Mouse (Mus musculus) heart, postnatal 0 days (tissue): ENCODE results near the gene Ndufv1. TPM values are rescaled to one million over a fixed set of nuclear protein-coding genes. Genes with fewer than 3 reads are reported as not detected.

Source experiments
- ATAC-seq: fragments of 200-750 bp; cut with Nextera tagmentation; 2 replicates; pipeline ENCODE4 v1.8.0; 2017; ENCODE audit warnings: low read depth, moderate number of reproducible peaks, moderate library complexity; ENCODE audit not compliant: insufficient read depth
- DNase-seq: peaks from one replicate; pipeline ENCODE4 v3.0.0-alpha.2; 2016; ENCODE audit warnings: low spot score
- H3K27ac ChIP-seq: fragments of 300-500 bp; sonication (generic); 2 replicates; pipeline ENCODE4 v1.5.1; 2014; ENCODE audit warnings: low read depth, mild to moderate bottlenecking
- H3K27me3 ChIP-seq: fragments of 300-500 bp; sonication (generic); 2 replicates; pipeline ENCODE4 v1.6.1; 2014; ENCODE audit warnings: low read length, mixed read lengths; ENCODE audit not compliant: control insufficient read depth, insufficient read depth
- H3K36me3 ChIP-seq: fragments of 300-500 bp; sonication (generic); replicated peaks from 2 replicates; pipeline ENCODE4 v1.6.1; 2014; ENCODE audit warnings: low read length, mixed read lengths; ENCODE audit not compliant: control insufficient read depth, insufficient read depth
- H3K4me1 ChIP-seq: fragments of 300-500 bp; sonication (generic); 2 replicates; pipeline ENCODE4 v1.6.1; 2014; ENCODE audit warnings: antibody characterized with exemption; ENCODE audit not compliant: control insufficient read depth, insufficient read depth
- H3K4me2 ChIP-seq: fragments of 300-500 bp; sonication (generic); 2 replicates; pipeline ENCODE4 v1.6.1; 2014; ENCODE audit warnings: low read depth, mild to moderate bottlenecking, low read length, moderate library complexity
- H3K4me3 ChIP-seq: fragments of 300-500 bp; sonication (generic); 2 replicates; pipeline ENCODE4 v1.5.1; 2014; ENCODE audit warnings: low read depth, low read length
- H3K9ac ChIP-seq: fragments of 300-500 bp; sonication (generic); replicated peaks from 2 replicates; pipeline ENCODE4 v1.6.1; 2014; ENCODE audit warnings: low read depth, low read length, mixed read lengths
- H3K9me3 ChIP-seq: fragments of 300-500 bp; sonication (generic); replicated peaks from 2 replicates; pipeline ENCODE4 v1.6.1; 2016; ENCODE audit warnings: low read length; ENCODE audit not compliant: control insufficient read depth
- CTCF ChIP-seq: IDR thresholded peaks from 2 replicates; pipeline ENCODE4 v1.5.1; 2016; ENCODE audit warnings: antibody characterized with exemption, control low read depth, low read depth
- EP300 ChIP-seq: IDR thresholded peaks from 2 replicates; pipeline ENCODE4 v1.6.1; 2016; ENCODE audit warnings: antibody characterized with exemption, low read depth
- WGBS: fragments of 180-500 bp; shearing (Covaris S2); extraction: QIAGEN DNeasy Blood & Tissue Kit; methylation state at CpG from one replicate; pipeline ENCODE4 v1.1.7; 2014; 5-methylcytosine and 5-hydroxymethylcytosine counted together
- polyA plus RNA-seq: library from polyadenylated mRNA; unstranded; fragments of >200 nt; fragmentation: Nextera tagmentation; extraction: Ambion mirVana; gene quantifications from 2 replicates; pipeline ENCODE4 v1.2.1, GENCODE M21; 2015
- total RNA-seq: library from RNA; depleted of rRNA; stranded (reverse); fragments of >200 nt; gene quantifications from 2 replicates; pipeline ENCODE4 v1.2.3, GENCODE M21; 2014; ENCODE audit warnings: low replicate concordance

The Ndufv1 gene
- total and polyA plus RNA-seq, 2 experiments from 2014 or later = 941 to 1,090 TPM

DNA sequence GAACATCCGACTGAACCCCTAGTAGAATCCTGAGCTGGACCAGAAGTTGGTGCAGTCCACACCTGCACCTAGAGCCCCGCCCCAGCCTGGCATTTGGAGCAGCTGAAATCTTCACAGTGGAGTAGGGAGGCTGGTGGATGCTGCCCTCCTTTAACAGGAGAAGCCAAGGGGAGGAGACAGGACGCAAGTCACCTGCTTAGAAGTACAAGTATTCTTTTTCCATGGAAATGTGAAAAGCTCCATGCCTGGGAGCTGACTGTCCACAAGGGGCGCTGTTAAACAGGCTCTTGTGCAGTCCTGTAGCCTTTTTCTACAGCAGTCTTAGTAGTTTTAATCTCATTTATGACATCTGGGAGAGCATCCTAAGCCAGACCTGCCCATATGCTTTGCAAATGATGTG, 23.9 kb downstream of the Ndufv1 start:
- ATAC-seq = no peak
- no peak for DNase-seq
- TF ChIP-seq CTCF (no peak; the same call in 1 of the 2 replicates), EP300 (no peak)
- Histone ChIP-seq H3K4me1 (peaks cover 24% of the 10 kb centered on the region), H3K9me3 (no peaks in the 10 kb centered on the region), H3K27ac (no peak overlapping the region), H3K9ac (no peak overlapping the region), H3K36me3 (no peaks in the 10 kb centered on the region), H3K4me3 (no peak overlapping the region), H3K4me2 (no peak overlapping the region), H3K27me3 (no peaks in the 10 kb centered on the region)
- 89% methylated on average over 4 of the region's 4 CpGs for WGBS

DNA sequence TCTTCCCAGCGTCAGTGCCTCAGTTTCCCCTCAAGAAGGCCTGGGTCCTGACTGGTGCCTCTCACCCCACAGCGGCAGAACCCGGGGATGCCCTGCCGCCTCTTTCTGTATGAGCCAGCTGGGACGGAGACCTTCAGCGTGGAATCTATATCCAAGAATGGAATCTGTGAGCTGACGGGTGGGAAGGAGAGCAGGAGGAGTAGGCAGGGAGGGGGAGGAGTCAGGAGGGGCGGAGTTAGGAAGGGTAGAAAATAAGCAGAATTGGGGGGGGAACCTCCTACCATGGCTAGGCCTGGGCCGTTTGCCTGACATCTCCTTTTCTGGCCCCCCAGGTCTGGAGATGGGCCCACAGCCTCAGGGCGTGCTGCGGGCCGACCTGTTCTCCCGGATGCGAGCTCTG, 24.5 kb downstream of the Ndufv1 start:
- Histone ChIP-seq H3K4me2 (no peak overlapping the region), H3K4me1 (peaks cover 24% of the 10 kb centered on the region), H3K9ac (no peak overlapping the region), H3K27ac (no peak overlapping the region), H3K27me3 (no peaks in the 10 kb centered on the region), H3K4me3 (no peak overlapping the region), H3K36me3 (no peaks in the 10 kb centered on the region), H3K9me3 (no peaks in the 10 kb centered on the region)
- WGBS = 78% methylated on average over 14 of the region's 14 CpGs
- TF ChIP-seq EP300 (no peak), CTCF (no peak)
- DNase-seq = no peak
- ATAC-seq = no peak

DNA sequence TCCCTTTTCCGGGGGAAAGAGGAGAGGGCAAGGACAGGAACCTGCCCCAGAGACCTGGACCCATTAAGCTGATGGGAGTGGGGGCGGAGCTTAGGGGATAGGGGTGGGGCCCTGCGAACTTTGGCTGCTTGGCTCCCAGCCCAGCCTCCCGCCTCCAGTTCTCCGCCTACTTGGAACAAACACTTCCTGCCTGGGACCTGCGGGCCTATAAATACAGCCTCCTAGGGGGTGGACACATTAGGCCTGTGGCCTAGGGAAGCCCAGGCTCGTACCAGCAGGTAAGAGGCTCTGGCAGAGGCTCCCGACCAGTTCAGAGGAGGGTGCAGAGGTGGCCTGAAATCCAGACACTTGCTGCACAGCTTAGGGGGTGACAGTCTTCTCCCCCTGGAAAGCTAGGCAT, 26.3 kb downstream of the Ndufv1 start, which contains the start of gene Acy3:
Gene Acy3, plus strand, starts transcription at position 237 of the 400 bp plus-strand sequence.
- Histone ChIP-seq H3K4me2 (peak within 1 kb of the TSS; percentile 37), H3K4me1 (peaks cover 24% of the 10 kb centered on the region), H3K27ac (peak within 1 kb of the TSS; percentile 80), H3K4me3 (no peak within 1 kb of the TSS), H3K36me3 (no peaks in the 10 kb centered on the region), H3K9me3 (no peaks in the 10 kb centered on the region), H3K27me3 (no peaks in the 10 kb centered on the region), H3K9ac (peak within 1 kb of the TSS; percentile 21; the same call in 1 of the 2 replicates)
- TF ChIP-seq EP300 (peak; percentile 54; the same call in 1 of the 2 replicates), CTCF (no peak)
- DNase-seq (peak; percentile 84), ATAC-seq (peak; percentile 84)
- WGBS = 10% methylated on average over 8 of the region's 8 CpGs

DNA sequence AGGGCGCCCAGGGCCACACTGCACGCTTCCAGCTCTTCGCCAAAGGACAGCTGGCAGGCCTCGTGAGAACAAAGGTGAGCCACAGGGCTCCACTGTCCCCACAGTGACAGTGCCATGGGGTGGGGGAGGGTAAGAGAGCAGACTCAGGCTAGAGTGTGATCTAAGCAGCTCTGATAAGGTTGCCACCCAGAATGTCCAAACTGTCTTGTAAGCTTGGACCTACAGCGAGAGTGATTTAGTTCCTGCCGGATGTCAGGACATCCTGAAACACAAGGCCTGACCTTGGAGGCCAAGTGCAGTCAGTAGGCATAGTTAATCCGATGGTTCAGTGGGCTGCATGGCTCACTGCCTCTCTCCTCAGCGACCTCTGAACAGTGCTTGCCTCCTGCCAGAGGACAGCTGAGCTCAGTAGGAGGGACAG, 27.3 kb downstream of the Ndufv1 start:
- H3K4me3 ChIP-seq = no peak overlapping the region
- peaks cover 24% of the 10 kb centered on the region for H3K4me1 ChIP-seq
- H3K9ac ChIP-seq = no peak overlapping the region
- WGBS = 18% methylated on average over 8 of the region's 8 CpGs
- H3K27ac ChIP-seq = peak overlapping the region; percentile 80
- H3K36me3 ChIP-seq = no peaks in the 10 kb centered on the region
- H3K27me3 ChIP-seq = no peaks in the 10 kb centered on the region
- ATAC-seq (peak; percentile 49), DNase-seq (peak; percentile 47)
- H3K9me3 ChIP-seq = no peaks in the 10 kb centered on the region
- H3K4me2 ChIP-seq = no peak overlapping the region
- TF ChIP-seq EP300 (no peak), CTCF (peak; percentile 1; the same call in 1 of the 2 replicates)

DNA sequence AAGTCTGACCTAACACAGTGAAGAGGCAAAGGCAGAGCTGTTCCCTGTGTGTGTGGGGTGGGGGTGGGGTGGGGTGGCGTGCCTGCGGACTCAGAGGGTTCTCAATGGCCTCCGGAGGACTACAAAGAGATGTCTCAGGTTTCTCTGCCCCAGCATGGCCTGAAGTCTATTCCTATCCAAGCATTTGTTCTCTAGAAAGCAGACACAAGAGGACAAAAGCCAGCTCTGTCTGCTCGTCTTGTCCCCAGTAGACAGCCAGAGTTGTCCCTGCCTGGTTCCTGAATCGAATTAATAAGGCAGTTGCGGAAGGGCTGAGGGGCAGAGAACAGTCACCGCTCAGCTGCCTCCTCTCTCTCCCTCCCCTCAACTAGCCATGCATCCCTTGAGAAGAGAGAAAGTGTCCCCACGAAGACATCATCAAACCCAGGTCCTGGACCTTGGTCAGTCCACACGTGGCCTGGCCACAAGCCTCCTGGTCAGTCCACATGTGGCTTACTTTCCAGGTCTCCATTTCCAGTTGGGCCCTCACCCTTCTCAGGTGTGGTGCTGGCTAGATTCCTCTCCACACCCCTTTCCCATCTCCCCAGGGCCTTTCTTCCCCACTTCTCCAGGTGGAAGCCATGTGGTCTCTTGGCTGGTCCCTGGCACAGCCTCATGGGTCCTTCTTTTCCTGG, 28.9 kb downstream of the Ndufv1 start:
- no peak overlapping the region for H3K9ac ChIP-seq
- TF ChIP-seq CTCF = no peak
- no peak for TF ChIP-seq EP300
- H3K4me3 ChIP-seq = no peak overlapping the region
- no peak for DNase-seq
- no peaks in the 10 kb centered on the region for H3K9me3 ChIP-seq
- no peaks in the 10 kb centered on the region for H3K36me3 ChIP-seq
- 53% methylated on average over 9 of the region's 9 CpGs for WGBS
- H3K27ac ChIP-seq = no peak overlapping the region
- H3K4me1 ChIP-seq = peaks cover 26% of the 10 kb centered on the region
- H3K27me3 ChIP-seq = no peaks in the 10 kb centered on the region
- H3K4me2 ChIP-seq = no peak overlapping the region
- ATAC-seq = no peak

DNA sequence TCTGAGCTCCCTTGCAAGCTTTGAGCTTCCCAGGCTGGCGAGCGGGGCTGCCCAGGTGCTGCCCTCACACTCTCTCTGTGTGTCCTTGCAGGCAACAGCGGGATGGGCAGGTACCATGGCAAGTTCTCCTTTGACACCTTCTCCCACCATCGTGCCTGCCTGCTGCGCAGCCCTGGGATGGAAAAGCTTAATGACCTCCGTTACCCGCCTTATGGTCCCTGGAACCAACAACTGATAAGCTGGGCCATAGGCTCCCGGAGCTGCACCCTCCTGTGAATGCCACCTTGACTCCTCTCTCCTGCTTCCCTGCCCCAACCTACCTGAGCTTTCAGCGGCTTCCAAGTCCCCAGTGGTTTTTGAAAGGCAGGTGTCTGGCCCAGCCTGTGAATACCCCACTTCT, 31.7 kb downstream of the Ndufv1 start:
- no peak for ATAC-seq
- no peak overlapping the region for H3K4me3 ChIP-seq

More for the DNA sequence above, 31.7 kb downstream of the Ndufv1 start:
- Histone ChIP-seq H3K9me3 (no peaks in the 10 kb centered on the region), H3K9ac (no peak overlapping the region), H3K27me3 (no peaks in the 10 kb centered on the region), H3K4me2 (no peak overlapping the region), H3K4me1 (peaks cover 14% of the 10 kb centered on the region), H3K36me3 (no peaks in the 10 kb centered on the region), H3K27ac (no peak overlapping the region)
- DNase-seq = no peak
- 71% methylated on average over 9 of the region's 9 CpGs for WGBS
- TF ChIP-seq CTCF (no peak), EP300 (no peak)
